Mouse (Mus musculus): ENCODE data around the gene Tmie. TPM values are rescaled to one million over a fixed set of nuclear protein-coding genes. Genes with fewer than 3 reads are reported as not detected.

The Tmie gene
- 0.23 TPM in 1 of 2 replicates, not detected in the other for total RNA-seq (2017)

DNA sequence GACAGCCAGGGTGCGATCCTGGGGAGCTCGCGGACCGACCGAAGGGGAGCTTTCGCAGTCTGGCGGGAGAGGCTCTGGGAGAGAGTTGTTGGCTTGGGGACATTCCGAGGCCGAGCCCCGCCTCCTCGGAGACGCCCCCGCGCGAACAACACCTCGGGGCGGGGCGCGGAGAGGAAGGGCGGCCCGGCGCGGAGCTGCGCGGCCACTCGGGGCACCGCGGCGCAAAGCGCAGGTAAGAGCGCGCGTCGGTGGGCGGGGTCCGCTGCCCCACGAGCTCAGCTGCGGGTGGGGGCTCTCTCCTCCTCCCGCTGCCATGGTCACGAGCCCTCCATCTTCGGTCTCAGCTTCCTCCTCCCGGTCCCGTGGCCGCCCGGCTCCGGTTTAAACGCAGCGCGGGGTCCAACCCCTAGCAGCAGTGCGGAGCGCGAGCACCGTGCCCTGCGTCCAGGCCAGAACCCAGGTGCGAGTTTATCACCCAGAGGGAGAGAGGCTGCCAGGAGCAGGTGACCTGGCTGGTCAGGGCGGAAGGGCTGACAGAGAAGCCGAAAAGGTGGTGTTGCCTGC lies at the start of gene Tmie:
TSS of gene Tmie (minus strand) at position 116 of the 564 bp plus-strand sequence.
- peak; percentile 43 for ATAC-seq (replicated peaks; ENCODE audit: low read depth, poor library complexity, severe bottlenecking)

DNA sequence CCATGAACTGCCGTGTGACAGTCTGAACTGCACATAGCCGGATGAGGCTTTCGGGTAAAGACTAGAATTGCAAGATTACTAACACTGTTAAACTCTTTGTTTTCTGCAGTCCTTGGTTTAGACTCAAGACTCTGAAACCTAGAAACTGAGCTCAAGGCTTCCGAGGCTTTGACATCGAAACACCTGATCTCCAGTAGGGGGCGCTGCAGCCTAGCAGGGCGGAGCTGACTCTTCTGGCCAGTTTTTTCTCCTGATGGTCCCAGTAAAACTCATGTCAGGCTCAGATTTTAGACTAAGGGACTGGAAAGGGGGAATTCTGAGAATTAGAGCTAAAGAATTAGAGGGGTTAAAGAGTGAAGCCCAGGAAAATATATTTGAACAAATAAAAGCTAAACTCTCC lies 42.8 kb upstream of the Tmie start:
- peak; percentile 77; the same call in 1 of the 2 replicates for ATAC-seq (replicated peaks; ENCODE audit: low read depth, poor library complexity, severe bottlenecking)

DNA sequence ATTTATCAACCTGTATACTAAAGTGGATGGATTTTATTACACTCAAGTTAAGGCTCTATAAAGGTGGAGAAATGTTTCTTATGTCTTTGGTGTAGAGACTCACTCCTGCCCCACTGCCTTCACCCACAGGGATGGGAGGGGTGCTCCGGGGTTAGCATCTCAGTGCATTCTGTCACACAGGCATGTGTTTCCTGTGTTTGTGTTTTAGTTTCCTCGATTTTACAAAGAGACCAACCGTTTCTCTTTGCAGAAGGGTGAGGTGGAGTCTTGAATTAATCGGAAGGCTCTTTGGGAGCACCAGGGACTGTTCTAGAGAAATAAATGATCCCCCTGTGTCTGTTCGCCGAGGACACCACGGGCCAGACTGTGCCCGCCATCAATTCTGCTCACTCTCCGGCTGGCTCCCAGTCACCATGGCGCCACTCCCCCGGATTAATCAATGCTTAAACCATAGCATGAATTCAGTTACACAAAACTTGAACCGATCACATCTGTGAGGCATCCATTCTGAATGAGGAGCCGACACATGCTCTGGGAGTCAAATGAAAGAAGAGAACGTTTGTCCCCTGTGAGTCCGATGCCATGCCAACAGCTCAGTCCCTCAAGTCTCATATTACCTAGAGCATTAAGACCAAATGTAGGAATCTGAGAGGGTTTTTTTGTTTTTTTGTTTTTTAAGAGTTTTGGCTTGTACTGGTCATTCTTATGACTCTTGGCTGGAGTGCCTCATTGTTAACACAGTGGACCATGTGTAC lies 40.9 kb upstream of the Tmie start:
- ATAC-seq (replicated peaks; ENCODE audit: low read depth, poor library complexity, severe bottlenecking) = no peak

DNA sequence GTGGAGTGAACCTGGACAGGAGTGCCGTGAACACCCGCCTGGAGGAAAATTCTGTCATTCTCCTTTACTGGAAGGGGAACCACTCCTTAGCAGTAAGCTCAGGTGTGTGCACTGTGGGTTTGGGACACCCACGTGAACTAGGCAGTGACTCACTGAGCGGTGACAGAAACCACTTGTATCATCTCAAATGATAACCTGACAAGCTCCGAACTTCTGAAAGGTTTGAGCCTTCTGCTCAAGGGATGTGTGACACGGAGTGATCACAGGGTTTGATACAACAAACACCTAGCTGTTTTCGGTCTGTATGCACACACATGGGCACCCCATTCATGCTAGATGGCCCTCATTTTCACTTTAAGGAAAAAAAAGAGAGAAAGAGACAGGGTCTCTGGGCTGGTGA lies 36.9 kb upstream of the Tmie start, which contains the start of gene Fam240a:
TSS of gene Fam240a (minus strand) at position 76 of the 400 bp plus-strand sequence.
- no peak for ATAC-seq (replicated peaks; ENCODE audit: low read depth, poor library complexity, severe bottlenecking)

DNA sequence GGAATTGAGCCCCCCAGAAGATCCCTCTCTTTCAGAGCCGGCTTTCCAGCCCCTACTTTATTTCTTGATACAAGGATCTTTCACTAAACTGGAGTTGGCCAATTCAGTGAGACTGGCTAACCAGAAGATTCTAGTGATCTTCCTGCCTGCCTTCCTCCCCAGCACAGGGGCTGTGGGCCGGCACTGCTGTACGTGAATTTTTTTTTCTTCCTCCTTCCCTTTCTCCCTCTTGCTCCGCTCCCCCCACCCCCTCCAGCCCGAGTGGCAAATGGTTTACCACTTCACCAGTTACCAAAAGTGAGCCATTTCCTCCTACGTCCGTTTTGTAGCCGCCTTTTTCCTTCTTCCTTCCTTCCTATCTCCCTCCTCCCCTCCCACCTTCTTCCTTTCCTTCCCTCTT lies 35.6 kb upstream of the Tmie start:
- peak; percentile 54; the same call in 1 of the 2 replicates for ATAC-seq (replicated peaks; ENCODE audit: low read depth, poor library complexity, severe bottlenecking)

DNA sequence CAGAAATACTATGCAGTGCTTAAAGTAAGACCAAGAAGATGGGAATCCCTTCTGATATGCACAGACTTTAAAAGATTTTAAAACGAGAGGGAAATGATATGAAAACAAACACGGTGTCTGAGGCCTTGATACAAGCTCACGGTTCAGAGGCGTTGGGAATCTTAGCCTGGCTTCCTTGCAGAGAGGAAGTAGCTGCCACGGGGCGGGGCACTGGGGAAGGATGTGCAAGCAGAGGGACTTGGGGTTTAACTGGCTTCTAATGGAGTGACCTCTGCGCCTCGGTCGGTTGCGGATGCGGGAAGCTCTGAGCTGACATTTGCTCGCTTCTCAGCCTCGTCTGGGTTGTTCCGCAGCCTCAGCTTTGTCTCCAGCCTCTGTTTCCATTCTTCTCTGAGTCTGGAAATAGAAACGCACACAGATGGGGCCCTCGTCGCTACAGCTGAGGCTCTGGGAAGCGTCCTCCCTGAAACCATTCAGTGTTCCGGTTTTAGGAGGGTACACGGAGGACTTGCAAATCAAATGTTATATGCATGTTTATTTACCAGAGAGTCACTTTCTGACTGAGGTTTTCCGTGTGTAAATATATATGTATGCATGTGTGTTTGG lies 34.8 kb upstream of the Tmie start:
- ATAC-seq (replicated peaks; ENCODE audit: low read depth, poor library complexity, severe bottlenecking) = no peak

DNA sequence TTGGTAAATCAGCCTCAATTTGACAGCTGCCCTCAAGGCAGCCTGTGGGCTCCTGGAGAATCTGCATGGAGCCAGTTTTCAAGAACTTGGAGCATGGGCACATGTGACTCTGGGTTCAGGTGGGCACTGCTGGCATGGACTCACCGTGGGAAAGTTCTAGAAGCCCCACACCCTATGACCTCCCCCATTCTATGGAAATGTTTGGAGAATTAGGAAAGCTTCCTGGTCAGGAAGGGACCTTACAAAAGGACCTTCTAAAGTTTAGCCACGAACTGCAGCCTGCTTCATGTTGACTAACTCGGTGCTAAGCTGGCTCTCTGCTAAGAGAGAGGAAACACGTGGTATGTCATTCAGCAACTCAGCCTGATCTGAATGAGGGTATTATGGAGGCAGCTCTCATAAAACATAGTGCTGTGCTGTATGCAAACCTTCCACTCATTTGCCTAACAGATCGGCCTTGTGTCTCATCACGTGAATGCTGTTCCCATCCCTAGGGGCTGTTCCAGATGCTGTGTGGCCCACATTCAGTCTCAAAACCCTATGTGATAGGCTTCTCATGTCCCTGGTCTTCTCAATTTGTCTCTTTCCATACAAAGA lies 29.6 kb upstream of the Tmie start:
- ATAC-seq (replicated peaks; ENCODE audit: low read depth, poor library complexity, severe bottlenecking) = no peak

DNA sequence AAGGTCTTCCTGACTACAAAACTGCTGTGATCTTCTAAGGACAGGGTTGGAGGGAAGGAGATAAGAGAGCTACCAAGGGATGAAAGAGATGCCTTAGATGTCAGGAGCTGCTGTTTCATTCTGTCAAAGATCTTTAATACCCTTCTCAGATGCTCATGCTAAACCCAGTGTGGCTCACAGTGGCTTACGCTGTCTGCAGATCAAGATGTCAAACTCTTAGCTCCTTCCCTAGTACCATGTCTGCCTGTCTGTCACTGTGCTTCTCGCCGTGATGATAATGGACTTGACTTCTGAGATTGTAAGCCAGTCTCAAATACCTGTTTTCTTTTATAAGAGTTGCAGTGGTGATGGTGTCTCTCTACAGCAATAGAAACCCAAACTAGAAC lies 28.7 kb upstream of the Tmie start:
- no peak for ATAC-seq (replicated peaks; ENCODE audit: low read depth, poor library complexity, severe bottlenecking)

DNA sequence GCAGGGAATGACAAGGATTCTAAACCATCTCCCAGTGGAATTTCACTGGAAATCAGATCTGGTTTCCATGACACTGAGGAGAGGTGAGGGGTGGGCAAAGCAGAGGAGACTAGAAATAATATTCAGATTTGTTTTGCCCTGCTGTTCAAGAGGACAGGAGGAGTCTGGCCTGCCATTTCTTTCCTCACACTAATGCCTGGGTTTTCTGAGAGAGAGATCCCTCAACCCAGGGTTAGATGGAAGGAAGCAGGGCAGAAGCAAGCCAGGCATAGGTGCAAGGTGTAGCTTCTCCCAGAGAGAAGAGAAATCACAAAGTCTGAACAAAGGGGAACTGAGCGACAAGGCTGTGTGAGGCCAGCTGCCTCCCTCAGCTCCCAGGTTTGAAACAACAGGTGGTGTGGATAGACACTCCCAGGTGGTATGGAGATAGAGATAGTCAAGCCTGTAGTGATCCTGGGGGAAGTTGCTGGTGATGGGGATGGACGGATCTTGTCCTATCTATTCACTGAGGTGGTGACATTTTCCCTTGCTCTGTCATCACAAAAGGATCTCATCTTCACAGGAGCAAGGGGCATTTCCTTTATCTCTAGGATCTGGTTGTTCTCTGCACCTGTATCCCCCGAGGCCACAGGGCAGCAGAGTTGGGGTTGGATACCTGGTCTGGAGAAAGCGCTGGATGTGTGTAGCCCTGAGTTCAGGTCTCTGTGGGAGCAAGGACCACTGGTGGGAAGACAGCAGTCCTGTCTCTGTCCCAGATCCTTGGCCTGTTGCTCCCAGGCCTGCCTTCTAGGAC lies 28.1 kb upstream of the Tmie start:
- no peak for ATAC-seq (replicated peaks; ENCODE audit: low read depth, poor library complexity, severe bottlenecking)

DNA sequence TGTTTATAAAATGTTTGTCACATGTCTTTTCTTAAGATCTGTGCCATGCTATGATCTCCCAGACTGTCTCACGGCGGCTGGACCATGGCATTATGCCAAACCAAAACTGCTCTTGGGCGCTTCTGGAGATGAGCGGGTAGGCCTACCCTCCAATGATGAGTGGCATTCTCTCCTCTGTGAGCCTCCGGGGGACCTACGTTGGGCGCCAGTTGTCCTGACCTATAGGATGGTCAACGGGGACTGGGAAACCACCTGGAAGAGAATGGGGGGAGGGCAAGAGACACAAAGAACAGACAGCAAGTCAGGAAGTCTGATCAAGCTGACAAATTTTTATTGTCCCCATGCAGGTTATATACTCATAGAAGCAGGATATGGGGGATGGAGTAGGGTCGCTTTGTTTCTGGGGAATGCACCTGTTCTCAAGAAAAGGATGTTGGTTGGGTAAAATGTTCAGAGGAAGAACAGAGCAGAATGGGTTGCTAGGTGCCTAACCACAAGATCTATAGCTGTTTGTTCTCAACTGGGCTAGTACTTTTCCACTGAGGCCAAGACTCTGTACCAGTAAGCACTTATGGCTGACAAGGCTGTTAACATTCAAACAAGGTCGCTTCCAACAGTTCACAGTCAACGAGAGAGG lies 27.4 kb upstream of the Tmie start:
- no peak for ATAC-seq (replicated peaks; ENCODE audit: low read depth, poor library complexity, severe bottlenecking)

DNA sequence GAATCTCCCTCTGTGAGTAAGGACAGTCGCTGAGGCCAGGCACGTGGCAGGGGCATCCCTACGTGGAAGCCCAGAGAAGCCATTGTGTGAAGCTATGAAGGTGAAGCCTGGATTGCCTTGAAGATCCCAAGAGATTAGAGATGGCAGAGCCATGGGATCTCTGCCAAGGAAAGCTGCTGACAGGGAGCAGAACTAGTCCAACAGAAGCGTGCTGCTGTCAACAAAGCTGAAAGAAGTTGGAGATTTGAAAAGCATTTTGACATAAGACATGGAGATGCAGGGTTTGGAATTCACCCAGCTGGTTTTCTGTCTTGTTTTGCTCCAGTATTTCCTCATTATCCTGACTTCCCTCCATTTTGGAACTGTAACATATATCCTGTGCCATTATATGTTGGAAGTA lies 22.4 kb upstream of the Tmie start:
- no peak for ATAC-seq (replicated peaks; ENCODE audit: low read depth, poor library complexity, severe bottlenecking)

DNA sequence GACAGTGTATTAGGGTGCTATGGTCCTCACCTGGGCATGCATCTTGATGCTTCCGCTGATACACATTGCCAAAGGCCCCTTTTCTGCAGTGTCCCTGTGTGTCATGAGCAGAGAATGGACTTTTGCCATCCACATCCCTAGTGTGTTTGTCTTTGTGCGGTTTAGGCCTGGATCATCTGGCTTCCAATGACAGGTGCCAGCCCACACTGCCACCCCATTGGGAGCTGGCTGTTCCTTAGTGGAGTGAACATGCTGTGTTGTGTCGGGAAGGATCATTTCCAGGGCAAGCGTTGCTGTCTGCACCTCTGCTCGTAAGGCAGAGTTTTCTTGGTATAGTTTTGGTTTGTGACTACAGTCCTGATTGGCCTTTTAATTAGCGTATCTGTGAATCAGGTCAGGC lies 21.3 kb upstream of the Tmie start:
- no peak for ATAC-seq (replicated peaks; ENCODE audit: low read depth, poor library complexity, severe bottlenecking)

DNA sequence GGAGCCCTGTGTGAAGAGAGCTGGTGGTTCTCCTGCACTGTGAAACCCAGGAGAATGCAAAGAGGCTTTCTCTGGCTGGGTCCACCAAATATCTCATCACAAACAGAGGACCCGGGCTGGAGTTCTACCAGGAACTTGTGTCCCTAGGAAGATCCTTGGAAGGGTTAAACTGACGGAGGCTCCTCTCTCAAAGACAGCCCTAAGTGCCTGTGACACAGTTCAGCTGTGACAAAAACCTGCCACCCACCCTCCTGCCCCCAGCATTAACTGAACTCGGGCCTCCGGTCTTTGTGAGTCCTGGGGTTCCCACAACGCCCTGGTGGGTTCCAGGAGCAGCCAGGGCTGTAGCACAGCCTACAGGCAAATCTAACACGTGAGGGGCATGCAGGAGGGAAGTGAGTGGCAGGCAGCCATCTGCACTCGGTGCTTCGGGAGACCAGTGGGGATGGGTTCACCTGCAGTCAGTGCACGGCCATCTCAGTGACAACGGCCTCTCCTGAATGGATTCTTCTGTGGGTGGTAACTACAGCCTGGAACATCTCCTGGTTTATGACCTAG lies 19.6 kb upstream of the Tmie start:
- ATAC-seq (replicated peaks; ENCODE audit: low read depth, poor library complexity, severe bottlenecking) = no peak

DNA sequence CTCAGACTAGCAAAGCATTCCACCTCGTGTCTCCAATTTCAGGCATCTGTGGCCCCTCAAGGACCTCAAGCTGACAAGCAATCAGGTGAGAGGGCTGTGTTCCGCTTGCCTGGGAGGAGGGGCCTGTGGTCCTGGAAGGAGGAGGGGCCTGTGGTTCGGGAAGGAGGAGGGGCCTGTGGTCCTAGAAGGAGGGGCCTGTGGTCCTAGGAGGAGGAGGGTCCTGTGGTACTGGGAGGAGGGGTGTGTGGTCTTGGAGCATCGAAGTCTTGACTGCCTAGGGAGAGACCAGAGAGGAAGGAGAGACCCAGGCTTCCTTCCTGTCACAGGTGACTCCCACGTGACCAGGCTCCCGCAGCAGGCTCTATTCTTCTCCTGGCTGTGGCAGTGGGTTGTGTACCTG lies 16.7 kb upstream of the Tmie start:
- ATAC-seq (replicated peaks; ENCODE audit: low read depth, poor library complexity, severe bottlenecking) = peak; percentile 76

DNA sequence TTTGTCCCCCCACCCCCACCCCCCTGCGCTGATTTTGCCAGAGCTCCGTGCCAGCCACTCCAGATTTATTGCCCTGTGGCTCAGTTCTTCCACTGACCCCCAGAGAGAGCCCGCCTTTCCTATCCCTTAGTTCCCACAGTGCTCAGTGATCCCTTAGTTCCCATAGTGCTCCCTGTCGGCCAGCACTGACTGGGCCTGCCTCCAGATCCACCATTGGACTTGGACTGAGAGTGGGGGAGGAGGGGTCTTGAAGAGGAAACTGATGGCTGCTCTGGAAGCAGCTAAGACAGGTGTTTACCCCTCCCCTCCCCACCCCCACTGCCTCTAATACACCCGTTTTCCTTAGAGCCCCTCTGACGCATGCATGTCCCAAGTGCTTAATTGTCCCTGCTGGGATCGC lies 16.1 kb upstream of the Tmie start:
- no peak for ATAC-seq (replicated peaks; ENCODE audit: low read depth, poor library complexity, severe bottlenecking)

DNA sequence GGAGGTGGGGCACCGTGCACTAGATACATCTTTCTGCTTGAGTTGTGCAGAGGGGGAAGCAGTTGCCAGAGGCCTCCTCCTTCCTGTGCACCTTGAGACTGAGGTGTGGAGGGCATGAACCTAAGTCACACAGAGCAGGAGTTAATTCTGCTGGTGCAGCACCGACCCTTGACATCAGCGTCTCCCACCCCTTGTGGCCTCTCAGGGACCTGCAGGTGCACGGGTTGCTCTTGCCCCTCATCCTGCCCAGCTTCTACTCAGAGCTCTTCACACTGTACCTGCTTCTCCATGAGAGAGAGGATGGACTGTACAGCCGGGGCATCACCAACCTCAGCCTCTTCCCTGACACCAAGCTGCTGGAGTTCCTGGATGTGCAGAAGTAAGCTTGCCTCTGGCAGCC lies 15.6 kb upstream of the Tmie start:
- no peak for ATAC-seq (replicated peaks; ENCODE audit: low read depth, poor library complexity, severe bottlenecking)

DNA sequence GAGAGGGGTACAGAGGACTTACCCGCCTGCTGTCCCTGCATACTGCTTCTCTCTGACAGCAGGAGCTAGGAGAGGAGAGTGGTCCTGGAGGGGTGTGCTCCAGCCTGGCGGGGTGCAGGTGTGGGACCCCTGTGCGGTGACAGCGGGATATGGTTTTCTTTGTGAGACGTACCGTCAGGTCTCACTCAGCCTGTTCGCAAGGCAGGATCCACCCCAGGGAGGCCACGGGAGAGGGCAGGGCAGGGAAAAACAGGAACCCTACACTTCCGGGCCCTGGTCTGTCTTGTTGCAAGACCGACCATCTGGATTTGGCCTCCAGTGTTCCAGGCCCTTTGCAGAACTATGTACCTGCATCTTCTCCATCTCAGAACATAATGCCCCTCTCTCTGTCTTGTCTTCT lies 13.5 kb upstream of the Tmie start:
- ATAC-seq (replicated peaks; ENCODE audit: low read depth, poor library complexity, severe bottlenecking) = no peak

DNA sequence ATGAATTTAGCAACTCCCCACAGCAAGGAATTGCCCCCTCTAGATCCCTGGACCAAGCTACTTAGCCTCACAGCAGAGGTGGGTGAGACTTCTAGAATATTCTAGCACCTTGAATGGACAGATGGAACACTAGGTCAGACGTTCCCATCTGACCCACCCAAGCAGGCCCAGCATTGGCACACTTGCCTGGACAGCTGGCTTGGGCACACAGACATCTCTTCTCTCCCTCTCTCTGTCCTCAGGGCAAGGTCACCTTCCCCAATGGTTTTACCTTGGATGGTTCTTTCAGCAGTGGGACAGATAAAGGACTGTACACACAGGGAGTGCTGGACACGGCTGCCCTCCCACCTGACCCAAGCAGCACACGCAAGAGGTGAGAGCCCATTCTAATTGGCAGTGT lies 12.6 kb upstream of the Tmie start:
- ATAC-seq (replicated peaks; ENCODE audit: low read depth, poor library complexity, severe bottlenecking) = no peak

DNA sequence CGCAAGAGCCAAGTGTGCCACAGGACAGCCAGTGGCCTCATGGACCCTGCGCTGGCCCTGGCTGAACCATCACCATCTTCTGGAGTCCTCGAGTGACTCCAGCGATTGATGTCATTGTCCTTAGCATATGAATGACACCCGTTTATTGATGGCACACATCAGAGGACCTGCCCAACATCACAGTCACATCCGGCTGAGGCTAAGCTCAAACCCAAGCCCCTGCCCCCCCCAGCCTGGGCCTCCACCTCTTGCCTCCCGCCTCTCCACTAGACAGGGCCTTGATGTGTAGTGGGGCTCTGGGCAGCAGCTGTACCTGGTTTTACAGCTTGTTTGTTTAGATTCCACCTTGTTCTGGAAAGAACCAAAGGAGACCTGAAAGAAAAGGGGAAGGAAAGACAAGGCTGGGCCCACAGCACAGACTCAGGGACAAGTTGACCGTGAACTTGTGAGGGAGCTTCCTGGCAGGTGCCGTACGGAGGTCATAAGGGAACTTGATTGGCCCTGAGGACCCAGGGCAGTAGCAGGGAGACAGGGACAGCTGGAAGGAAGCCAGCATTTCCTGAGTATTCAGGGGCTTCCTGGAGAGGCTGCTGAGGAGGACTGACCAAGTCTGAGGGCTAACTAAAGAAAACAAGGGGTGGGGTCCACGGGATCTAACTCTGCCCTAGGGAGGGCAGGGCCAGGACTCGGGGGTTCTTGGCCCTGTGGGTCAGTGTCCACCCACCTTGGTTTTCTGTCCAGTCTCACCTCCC lies 11.3 kb upstream of the Tmie start:
- ATAC-seq (replicated peaks; ENCODE audit: low read depth, poor library complexity, severe bottlenecking) = peak; percentile 39

All from common myeloid progenitor, adult 5-6 weeks (primary cell).